Mouse (Mus musculus) limb, embryonic 10.5 days (tissue): Measurements from ENCODE around the gene Naa40. TPM values are rescaled to one million over a fixed set of nuclear protein-coding genes. Genes with fewer than 3 reads are reported as not detected.
A peak's percentile ranks its signal among the peaks of the same experiment; 100 is the strongest.

Experiments
- DNase-seq: peaks from one replicate; pipeline ENCODE4 v3.0.0-alpha.2; 2017; ENCODE audit warnings: low spot score
- H3K27ac ChIP-seq: fragments of 300-500 bp; sonication (generic); 2 replicates; pipeline ENCODE4 v1.5.1; 2016; ENCODE audit warnings: mild to moderate bottlenecking
- H3K27me3 ChIP-seq: fragments of 300-500 bp; sonication (generic); 2 replicates; pipeline ENCODE4 v1.6.1; 2016; ENCODE audit warnings: low read depth, mild to moderate bottlenecking; ENCODE audit not compliant: poor library complexity, severe bottlenecking
- H3K36me3 ChIP-seq: fragments of 300-500 bp; sonication (generic); 2 replicates; pipeline ENCODE4 v1.6.1; 2016; ENCODE audit warnings: mild to moderate bottlenecking, moderate library complexity
- H3K4me1 ChIP-seq: fragments of 300-500 bp; sonication (generic); 2 replicates; pipeline ENCODE4 v1.6.1; 2016
- H3K4me3 ChIP-seq: fragments of 300-500 bp; sonication (generic); 2 replicates; pipeline ENCODE4 v1.5.1; 2016; ENCODE audit warnings: mild to moderate bottlenecking, moderate library complexity
- H3K9me3 ChIP-seq: fragments of 300-500 bp; sonication (generic); replicated peaks from 2 replicates; pipeline ENCODE4 v1.6.1; 2016; ENCODE audit warnings: mild to moderate bottlenecking
- WGBS: fragments of 180-500 bp; shearing (Covaris S2); methylation state at CpG from one replicate; pipeline ENCODE4 v1.1.7; 2016; 5-methylcytosine and 5-hydroxymethylcytosine counted together
- polyA plus RNA-seq: library from polyadenylated mRNA; unstranded; fragments of >200 nt; fragmentation: Nextera tagmentation; extraction: Ambion mirVana; gene quantifications from 2 replicates; pipeline ENCODE4 v1.2.1, GENCODE M21; 2016

Gene Naa40
- polyA plus RNA-seq, 1 experiment from 2014 or later: 92.4 TPM

DNA sequence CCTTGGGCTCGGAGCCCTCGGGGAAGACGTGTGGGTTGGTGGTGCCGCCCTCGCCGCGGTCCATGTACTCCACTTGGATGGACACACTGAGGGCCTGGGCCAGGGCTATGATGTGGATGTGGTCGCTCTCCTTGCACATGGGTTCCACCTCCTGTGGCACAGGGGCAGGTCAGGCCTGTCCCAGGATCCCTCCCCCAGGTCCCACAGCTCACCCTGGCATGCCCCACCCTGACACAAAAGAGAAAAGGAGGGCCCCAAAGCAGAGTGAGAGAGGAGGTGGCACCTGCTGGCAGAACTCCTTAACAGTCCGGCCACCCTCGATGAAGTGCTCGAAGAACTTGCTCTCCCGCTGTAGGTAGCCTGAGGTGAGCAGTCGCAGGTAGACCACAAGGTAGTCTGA lies 41.9 kb downstream of the Naa40 start:
- no peak for DNase-seq
- Histone ChIP-seq H3K27ac (no peak overlapping the region), H3K36me3 (peaks cover 71% of the 10 kb centered on the region), H3K4me1 (peaks cover 46% of the 10 kb centered on the region), H3K4me3 (no peak overlapping the region), H3K9me3 (no peaks in the 10 kb centered on the region), H3K27me3 (peaks cover 7% of the 10 kb centered on the region; the same call in 1 of the 2 replicates)
- 97% methylated on average over 13 of the region's 13 CpGs for WGBS

- 0 out of 2 replicates have a peak overlapping the region, but pooled peaks have one; percentile 20 for H3K27ac ChIP-seq
- H3K36me3 ChIP-seq: peaks cover 54% of the 10 kb centered on the region
- no peak for DNase-seq
These were observed 43.5 kb downstream of the Naa40 start for GRCm38 (mm10) chr19:7197445-7197844.

GRCm38 (mm10) chr19:7196741-7197270 lies 44.2 kb downstream of the Naa40 start:
- no peaks in the 10 kb centered on the region for H3K9me3 ChIP-seq
- peak overlapping the region; percentile 18; the same call in 1 of the 2 replicates for H3K4me3 ChIP-seq
- 0 out of 2 replicates have a peak overlapping the region, but pooled peaks have one; percentile 37 for H3K27ac ChIP-seq
- peaks cover 30% of the 10 kb centered on the region for H3K27me3 ChIP-seq
- peaks cover 50% of the 10 kb centered on the region for H3K36me3 ChIP-seq
- 11% methylated on average over 17 of the region's 17 CpGs for WGBS
- peak; percentile 82 for DNase-seq
- H3K4me1 ChIP-seq: peaks cover 47% of the 10 kb centered on the region

More at GRCm38 (mm10) chr19:7197445-7197844, 43.5 kb downstream of the Naa40 start:
- Histone ChIP-seq H3K27me3 (peaks cover 23% of the 10 kb centered on the region), H3K4me1 (peaks cover 41% of the 10 kb centered on the region), H3K4me3 (no peak overlapping the region), H3K9me3 (no peaks in the 10 kb centered on the region)
- 86% methylated on average over 9 of the region's 9 CpGs for WGBS

- 15% methylated on average over 33 of the region's 33 CpGs for whole genome bisulfite sequencing
- H3K27me3 ChIP-seq: peaks cover 37% of the 10 kb centered on the region
- no peaks in the 10 kb centered on the region for H3K9me3 ChIP-seq
- DNase-seq: peak; percentile 88
- peaks cover 51% of the 10 kb centered on the region for H3K4me1 ChIP-seq
- H3K27ac ChIP-seq: 0 out of 2 replicates have a peak overlapping the region, but pooled peaks have one; percentile 37
- 0 out of 2 replicates have a peak overlapping the region, but pooled peaks have one; percentile 18 for H3K4me3 ChIP-seq
- peaks cover 43% of the 10 kb centered on the region for H3K36me3 ChIP-seq
These were observed 44.9 kb downstream of the Naa40 start for GRCm38 (mm10) chr19:7195900-7196728.

- H3K4me3 ChIP-seq: no peak overlapping the region
- H3K27me3 ChIP-seq: peaks cover 69% of the 10 kb centered on the region
- DNase-seq: no peak
- WGBS: 49% methylated on average over 2 of the region's 2 CpGs
- no peaks in the 10 kb centered on the region for H3K9me3 ChIP-seq
- H3K4me1 ChIP-seq: peaks cover 62% of the 10 kb centered on the region
- 0 out of 2 replicates have a peak overlapping the region, but pooled peaks have one; percentile 2 for H3K27ac ChIP-seq
- peaks cover 7% of the 10 kb centered on the region for H3K36me3 ChIP-seq
These were observed 48.4 kb downstream of the Naa40 start for GRCm38 (mm10) chr19:7192561-7192967.

DNA sequence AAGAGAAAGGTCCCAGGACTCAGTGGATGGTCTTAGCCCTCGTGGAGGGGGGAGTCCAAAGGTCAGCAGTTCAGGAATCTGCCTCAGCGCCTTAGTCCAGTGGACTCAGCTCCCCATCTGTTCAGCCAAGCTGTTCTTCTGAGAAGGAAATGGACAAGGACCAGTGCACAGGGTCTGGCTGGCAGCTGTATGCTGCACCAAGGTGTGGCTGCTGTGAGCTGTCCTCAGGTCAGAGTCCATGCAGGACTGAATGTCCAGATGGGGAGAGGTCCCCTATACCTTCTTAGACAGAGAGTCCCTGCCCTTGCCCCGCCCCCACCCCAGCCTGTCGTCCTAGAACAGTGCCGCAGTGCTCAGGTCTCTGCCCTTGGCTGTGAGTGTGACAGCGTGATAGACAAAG lies 49.3 kb downstream of the Naa40 start:
- Histone ChIP-seq H3K4me1 (peaks cover 61% of the 10 kb centered on the region), H3K27me3 (peaks cover 78% of the 10 kb centered on the region), H3K9me3 (no peaks in the 10 kb centered on the region), H3K4me3 (no peak overlapping the region), H3K27ac (no peak overlapping the region; the same call in 1 of the 2 replicates), H3K36me3 (no peaks in the 10 kb centered on the region)
- no peak for DNase-seq
- WGBS: 52% methylated on average over 6 of the region's 6 CpGs

- Histone ChIP-seq H3K36me3 (no peaks in the 10 kb centered on the region), H3K9me3 (no peaks in the 10 kb centered on the region), H3K4me1 (peaks cover 61% of the 10 kb centered on the region), H3K27ac (no peak overlapping the region), H3K4me3 (no peak overlapping the region), H3K27me3 (peaks cover 85% of the 10 kb centered on the region)
- WGBS: 73% methylated on average over 5 of the region's 5 CpGs
- no peak for DNase-seq
These were observed 50.0 kb downstream of the Naa40 start for GRCm38 (mm10) chr19:7190986-7191385.

GRCm38 (mm10) chr19:7189026-7189425 lies 52.0 kb downstream of the Naa40 start:
- H3K4me3 ChIP-seq: no peak overlapping the region
- H3K27me3 ChIP-seq: peaks cover 97% of the 10 kb centered on the region
- 76% methylated on average over 4 of the region's 4 CpGs for WGBS
- no peak overlapping the region for H3K27ac ChIP-seq
- H3K36me3 ChIP-seq: no peaks in the 10 kb centered on the region
- peaks cover 67% of the 10 kb centered on the region for H3K4me1 ChIP-seq
- DNase-seq: no peak
- no peaks in the 10 kb centered on the region for H3K9me3 ChIP-seq

DNA sequence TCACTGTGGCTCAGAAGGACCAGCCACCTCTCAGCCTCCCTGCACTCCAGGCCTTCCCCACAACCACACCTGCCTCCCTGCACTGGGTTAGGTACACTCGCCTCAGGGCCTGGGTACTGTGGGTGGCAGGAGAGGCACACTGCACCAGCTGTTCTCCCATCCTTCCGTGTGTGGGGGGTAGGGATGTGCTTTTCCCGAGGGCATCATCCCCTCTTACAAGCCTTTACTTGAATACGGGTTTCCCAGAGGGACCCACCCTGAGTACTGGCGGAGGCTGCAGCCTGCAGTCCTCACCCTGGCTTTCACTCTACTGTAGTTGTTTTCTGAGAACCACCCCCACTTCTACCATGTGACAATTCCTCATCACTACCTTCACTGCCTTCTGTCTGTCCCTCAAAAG lies 53.8 kb downstream of the Naa40 start:
- Histone ChIP-seq H3K27me3 (peaks cover 97% of the 10 kb centered on the region), H3K4me1 (peaks cover 80% of the 10 kb centered on the region), H3K27ac (peak overlapping the region; percentile 7; the same call in 1 of the 2 replicates), H3K36me3 (no peaks in the 10 kb centered on the region), H3K9me3 (no peaks in the 10 kb centered on the region), H3K4me3 (no peak overlapping the region)
- peak; percentile 47 for DNase-seq
- 48% methylated on average over 5 of the region's 5 CpGs for WGBS

GRCm38 (mm10) chr19:7185715-7186291 lies 55.2 kb downstream of the Naa40 start:
- Histone ChIP-seq H3K36me3 (no peaks in the 10 kb centered on the region), H3K4me3 (peak overlapping the region; percentile 30), H3K27me3 (peaks cover 97% of the 10 kb centered on the region), H3K27ac (peak overlapping the region; percentile 61), H3K9me3 (no peaks in the 10 kb centered on the region), H3K4me1 (peaks cover 84% of the 10 kb centered on the region)
- WGBS: 1% methylated on average over 18 of the region's 18 CpGs
- peak; percentile 72 for DNase-seq

DNA sequence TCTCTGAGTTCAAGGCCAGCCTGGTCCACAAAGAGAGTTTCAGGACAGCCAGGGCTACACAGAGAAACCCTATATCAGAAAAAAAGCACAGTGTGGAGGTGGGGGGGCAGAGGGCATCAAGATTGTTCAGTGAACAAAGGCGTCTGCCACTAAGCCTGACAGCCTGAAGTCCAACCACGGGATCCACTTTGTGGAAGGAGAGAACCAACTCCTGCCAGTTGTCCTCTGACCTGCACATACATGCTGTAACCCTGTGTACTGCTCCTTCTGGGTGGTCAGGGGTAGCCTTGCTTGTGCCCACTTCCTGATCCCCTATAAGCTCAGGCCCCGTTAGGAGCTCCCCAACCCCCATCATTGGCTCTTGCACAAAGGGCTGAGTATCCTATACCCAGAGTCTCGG lies 55.9 kb downstream of the Naa40 start:
- Histone ChIP-seq H3K4me1 (peaks cover 88% of the 10 kb centered on the region), H3K9me3 (no peaks in the 10 kb centered on the region), H3K27me3 (peaks cover 100% of the 10 kb centered on the region), H3K4me3 (no peak overlapping the region), H3K27ac (peak overlapping the region; percentile 61; the same call in 1 of the 2 replicates), H3K36me3 (no peaks in the 10 kb centered on the region)
- no peak for DNase-seq
- WGBS: 29% methylated on average over 4 of the region's 4 CpGs

DNA sequence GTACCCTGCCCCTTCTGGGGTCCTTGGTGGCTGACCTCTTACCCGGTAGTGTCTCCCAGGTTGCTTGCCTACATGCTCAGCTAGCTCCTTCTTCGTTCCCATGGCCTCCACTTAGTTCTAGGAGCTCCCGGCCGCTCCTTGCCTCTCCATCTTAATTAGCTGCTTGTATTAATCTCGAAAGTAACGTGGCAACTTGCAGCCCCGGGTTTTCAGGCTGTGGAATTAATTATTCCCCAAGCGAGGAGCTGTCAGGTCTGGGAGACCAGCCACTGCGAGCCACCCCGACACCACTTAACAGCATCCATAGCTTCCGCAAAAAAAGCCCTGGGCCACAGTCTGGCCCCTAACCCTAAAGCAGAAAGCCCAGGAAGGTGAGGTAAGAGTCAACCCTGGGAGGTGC lies 57.6 kb downstream of the Naa40 start:
- H3K4me3 ChIP-seq: no peak overlapping the region
- WGBS: 27% methylated on average over 11 of the region's 11 CpGs
- DNase-seq: no peak
- peaks cover 100% of the 10 kb centered on the region for H3K27me3 ChIP-seq
- H3K4me1 ChIP-seq: peaks cover 86% of the 10 kb centered on the region
- H3K27ac ChIP-seq: peak overlapping the region; percentile 61; the same call in 1 of the 2 replicates
- H3K9me3 ChIP-seq: no peaks in the 10 kb centered on the region
- H3K36me3 ChIP-seq: no peaks in the 10 kb centered on the region
